Mouse (Mus musculus) forebrain, embryonic 12.5 days (tissue): ENCODE results near the gene Mical2. TPM values are rescaled to one million over a fixed set of nuclear protein-coding genes. Genes with fewer than 3 reads are reported as not detected.
A peak's percentile ranks its signal among the peaks of the same experiment; 100 is the strongest.

Experiments used
- ATAC-seq: fragments of 200-750 bp; cut with Nextera tagmentation; 2 replicates; pipeline ENCODE4 v1.8.0; 2017; ENCODE audit warnings: moderate TSS enrichment; ENCODE audit not compliant: low FRiP score
- H3K27ac ChIP-seq: fragments of 300-500 bp; sonication (generic); 2 replicates; pipeline ENCODE4 v1.5.1; 2016; ENCODE audit warnings: mild to moderate bottlenecking
- H3K27me3 ChIP-seq: fragments of 300-500 bp; sonication (generic); 2 replicates; pipeline ENCODE4 v1.6.1; 2016; ENCODE audit warnings: mild to moderate bottlenecking
- H3K36me3 ChIP-seq: fragments of 300-500 bp; sonication (generic); replicated peaks from 2 replicates; pipeline ENCODE4 v1.6.1; 2016; ENCODE audit warnings: mild to moderate bottlenecking
- H3K4me1 ChIP-seq: fragments of 300-500 bp; sonication (generic); 2 replicates; pipeline ENCODE4 v1.6.1; 2016
- H3K4me2 ChIP-seq: fragments of 300-500 bp; sonication (generic); 2 replicates; pipeline ENCODE4 v1.6.1; 2016; ENCODE audit warnings: mild to moderate bottlenecking, moderate library complexity
- H3K4me3 ChIP-seq: fragments of 300-500 bp; sonication (generic); replicated peaks from 2 replicates; pipeline ENCODE4 v1.5.1; 2016; ENCODE audit warnings: mild to moderate bottlenecking
- H3K9ac ChIP-seq: fragments of 300-500 bp; sonication (generic); 2 replicates; pipeline ENCODE4 v1.6.1; 2016; ENCODE audit warnings: mild to moderate bottlenecking
- H3K9me3 ChIP-seq: fragments of 300-500 bp; sonication (generic); 2 replicates; pipeline ENCODE4 v1.6.1; 2016
- WGBS: fragments of 180-500 bp; shearing (Covaris S2); methylation state at CpG from one replicate; pipeline ENCODE4 v1.1.7; 2016; 5-methylcytosine and 5-hydroxymethylcytosine counted together
- polyA plus RNA-seq: library from polyadenylated mRNA; unstranded; fragments of >200 nt; fragmentation: Nextera tagmentation; extraction: Ambion mirVana; gene quantifications from 2 replicates; pipeline ENCODE4 v1.2.1, GENCODE M21; 2016

Mical2 gene
- polyA plus RNA-seq, 1 experiment from 2014 or later, result 2.3 TPM

DNA sequence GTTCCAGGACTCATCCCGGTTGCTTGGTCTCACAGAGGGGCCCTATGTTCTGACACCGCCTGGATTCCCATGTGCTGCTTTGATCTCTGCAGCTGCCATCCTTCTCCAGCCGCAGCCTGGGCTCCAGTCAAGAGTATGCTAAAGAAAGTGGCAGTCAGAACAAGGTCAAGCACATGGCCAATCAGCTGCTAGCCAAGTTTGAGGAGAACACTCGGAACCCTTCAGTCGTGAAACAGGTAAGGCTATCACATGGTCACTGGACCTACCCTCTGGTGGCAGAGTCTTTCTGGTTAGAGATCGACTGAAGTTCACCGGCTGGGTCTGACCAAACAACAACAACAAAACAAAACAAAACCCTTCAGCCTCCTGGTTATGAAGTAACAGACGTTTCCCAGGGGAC, 106.1 kb downstream of the Mical2 start:
- Histone ChIP-seq H3K9me3 (no peaks in the 10 kb centered on the region), H3K4me1 (peaks cover 4% of the 10 kb centered on the region; the same call in 1 of the 2 replicates), H3K27me3 (0 out of 2 replicates have a peak, but pooled peaks cover 3% of the 10 kb centered on the region), H3K27ac (no peak overlapping the region), H3K4me2 (no peak overlapping the region), H3K9ac (no peak overlapping the region), H3K36me3 (no peaks in the 10 kb centered on the region), H3K4me3 (no peak overlapping the region)
- no peak for ATAC-seq
- 85% methylated on average over 8 of the region's 8 CpGs for WGBS

DNA sequence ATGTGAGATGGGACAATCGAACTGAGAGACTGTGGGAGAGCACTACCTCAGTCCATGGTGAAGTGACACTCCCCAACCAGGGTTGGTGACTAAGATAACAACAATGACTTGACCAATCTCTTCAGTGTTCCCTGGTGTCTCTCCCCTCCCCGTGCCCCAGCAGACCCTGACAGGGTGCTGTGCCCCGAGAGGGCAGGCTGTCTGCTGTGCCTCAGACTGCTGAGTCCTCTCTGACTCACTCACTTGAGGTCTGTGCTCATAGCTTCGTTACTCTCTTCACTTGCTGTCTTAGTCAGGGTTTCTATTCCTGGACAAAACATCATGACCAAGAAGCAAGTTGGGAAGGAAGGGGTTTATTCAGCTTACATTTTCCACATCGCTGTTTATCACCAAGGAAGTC, 106.8 kb downstream of the Mical2 start:
- H3K36me3 ChIP-seq, result no peaks in the 10 kb centered on the region
- no peak overlapping the region for H3K4me2 ChIP-seq
- 78% methylated on average over 5 of the region's 5 CpGs for WGBS
- H3K4me3 ChIP-seq, result no peak overlapping the region
- no peaks in the 10 kb centered on the region for H3K9me3 ChIP-seq
- ATAC-seq, result no peak
- peaks cover 4% of the 10 kb centered on the region; the same call in 1 of the 2 replicates for H3K4me1 ChIP-seq
- no peak overlapping the region for H3K9ac ChIP-seq
- H3K27me3 ChIP-seq, result 0 out of 2 replicates have a peak, but pooled peaks cover 3% of the 10 kb centered on the region
- H3K27ac ChIP-seq, result no peak overlapping the region

DNA sequence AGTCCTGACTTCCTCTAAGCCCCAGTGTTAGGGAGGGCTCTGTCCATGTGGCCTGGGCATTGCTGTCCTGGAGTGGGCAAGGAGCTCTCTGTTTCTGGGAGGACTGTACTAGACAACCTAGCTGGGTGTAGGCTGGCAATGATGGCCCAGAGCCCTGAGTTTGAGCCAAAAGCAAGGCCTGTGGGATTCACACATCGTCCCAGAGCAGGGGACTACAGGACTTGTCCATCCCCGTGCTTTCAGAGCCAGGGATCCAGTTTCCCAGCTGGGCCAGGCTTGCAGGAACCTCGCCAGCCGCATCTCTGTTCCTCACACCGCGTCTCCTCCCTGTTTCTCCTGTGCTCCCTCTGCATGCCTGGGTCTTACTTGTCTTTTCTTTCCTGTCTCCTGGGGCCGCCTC, 107.7 kb downstream of the Mical2 start:
- H3K9me3 ChIP-seq, result no peaks in the 10 kb centered on the region
- no peak overlapping the region for H3K4me2 ChIP-seq
- H3K4me3 ChIP-seq, result no peak overlapping the region
- no peak for ATAC-seq
- H3K27me3 ChIP-seq, result 0 out of 2 replicates have a peak, but pooled peaks cover 3% of the 10 kb centered on the region
- no peaks in the 10 kb centered on the region for H3K36me3 ChIP-seq
- no peak overlapping the region for H3K27ac ChIP-seq
- H3K9ac ChIP-seq, result no peak overlapping the region
- 84% methylated on average over 7 of the region's 7 CpGs for WGBS
- peaks cover 4% of the 10 kb centered on the region; the same call in 1 of the 2 replicates for H3K4me1 ChIP-seq

DNA sequence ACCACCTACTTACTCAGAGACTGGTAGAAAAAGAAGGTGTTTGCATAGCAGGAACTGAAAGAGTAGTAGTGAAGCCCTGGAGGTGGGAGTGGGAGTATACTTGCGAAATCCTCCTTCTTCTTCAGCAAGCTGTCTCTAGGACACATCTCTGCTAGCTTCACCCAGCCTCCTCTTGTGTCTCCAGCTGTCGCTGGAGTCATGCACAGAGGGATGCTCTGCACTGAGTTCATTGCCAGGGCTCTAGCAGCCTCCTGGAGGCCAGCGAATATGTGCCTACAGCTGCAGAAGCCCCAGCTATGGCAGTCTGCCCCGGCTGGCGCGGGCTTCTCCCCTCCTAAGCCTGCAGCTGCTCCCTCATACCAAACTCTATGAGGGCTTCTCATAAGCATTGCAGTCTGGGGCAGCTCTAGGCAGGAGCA, 110.6 kb downstream of the Mical2 start:
- 85% methylated on average over 6 of the region's 6 CpGs for WGBS
- Histone ChIP-seq H3K4me2 (no peak overlapping the region), H3K9ac (no peak overlapping the region), H3K9me3 (no peaks in the 10 kb centered on the region), H3K27me3 (0 out of 2 replicates have a peak, but pooled peaks cover 3% of the 10 kb centered on the region), H3K4me3 (no peak overlapping the region), H3K27ac (0 out of 2 replicates have a peak overlapping the region, but pooled peaks have one; percentile 19), H3K36me3 (no peaks in the 10 kb centered on the region), H3K4me1 (peaks cover 4% of the 10 kb centered on the region; the same call in 1 of the 2 replicates)
- ATAC-seq, result no peak

DNA sequence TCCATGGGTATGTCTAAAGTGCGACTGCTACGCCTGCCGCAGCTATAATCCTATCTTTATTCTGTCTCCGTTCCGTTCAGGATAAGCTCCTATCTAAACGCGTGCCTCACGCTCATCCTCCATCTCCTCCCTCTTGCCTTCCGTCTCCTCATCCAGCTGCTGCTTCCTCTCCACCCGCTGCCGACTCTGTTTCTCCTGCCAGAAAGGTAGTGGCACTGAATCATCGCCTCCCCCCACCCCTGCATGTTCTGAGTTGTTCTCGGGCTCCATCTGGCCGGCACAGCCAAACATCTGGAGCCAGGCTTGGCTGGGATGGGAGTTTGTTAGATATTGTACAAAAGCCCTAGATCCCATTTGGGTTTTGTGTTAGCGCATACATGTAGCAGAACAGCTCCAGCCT, 111.1 kb downstream of the Mical2 start:
- peaks cover 4% of the 10 kb centered on the region; the same call in 1 of the 2 replicates for H3K4me1 ChIP-seq
- H3K4me2 ChIP-seq, result no peak overlapping the region
- H3K9me3 ChIP-seq, result no peaks in the 10 kb centered on the region
- H3K27me3 ChIP-seq, result 0 out of 2 replicates have a peak, but pooled peaks cover 3% of the 10 kb centered on the region
- ATAC-seq, result no peak
- H3K4me3 ChIP-seq, result no peak overlapping the region
- H3K27ac ChIP-seq, result no peak overlapping the region
- WGBS, result 84% methylated on average over 15 of the region's 15 CpGs
- no peak overlapping the region for H3K9ac ChIP-seq
- no peaks in the 10 kb centered on the region for H3K36me3 ChIP-seq

DNA sequence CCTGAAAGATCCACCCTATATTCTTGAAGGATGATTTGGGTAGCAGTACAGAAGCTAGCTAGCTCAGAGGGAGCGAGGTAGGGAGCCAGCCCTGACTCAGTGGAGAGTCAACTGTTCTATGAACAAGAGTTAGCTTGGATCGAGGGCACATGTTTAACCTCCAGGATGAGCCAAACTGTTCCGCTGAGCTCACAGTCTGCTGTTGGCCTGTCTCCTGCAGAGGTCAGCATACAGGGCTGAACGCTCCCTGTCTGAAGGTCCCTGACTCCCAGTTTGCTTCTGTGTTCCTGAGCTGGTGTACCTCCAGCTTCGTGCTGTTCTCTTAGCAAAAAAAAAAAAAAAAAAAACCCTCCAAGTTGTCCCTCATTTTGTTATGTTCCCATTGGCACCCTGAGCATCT, 112.1 kb downstream of the Mical2 start:
- Histone ChIP-seq H3K9ac (no peak overlapping the region), H3K27me3 (0 out of 2 replicates have a peak, but pooled peaks cover 3% of the 10 kb centered on the region), H3K4me3 (no peak overlapping the region), H3K4me2 (no peak overlapping the region), H3K36me3 (no peaks in the 10 kb centered on the region), H3K27ac (no peak overlapping the region), H3K9me3 (no peaks in the 10 kb centered on the region), H3K4me1 (peaks cover 4% of the 10 kb centered on the region; the same call in 1 of the 2 replicates)
- ATAC-seq, result no peak
- 83% methylated on average over 5 of the region's 5 CpGs for WGBS

DNA sequence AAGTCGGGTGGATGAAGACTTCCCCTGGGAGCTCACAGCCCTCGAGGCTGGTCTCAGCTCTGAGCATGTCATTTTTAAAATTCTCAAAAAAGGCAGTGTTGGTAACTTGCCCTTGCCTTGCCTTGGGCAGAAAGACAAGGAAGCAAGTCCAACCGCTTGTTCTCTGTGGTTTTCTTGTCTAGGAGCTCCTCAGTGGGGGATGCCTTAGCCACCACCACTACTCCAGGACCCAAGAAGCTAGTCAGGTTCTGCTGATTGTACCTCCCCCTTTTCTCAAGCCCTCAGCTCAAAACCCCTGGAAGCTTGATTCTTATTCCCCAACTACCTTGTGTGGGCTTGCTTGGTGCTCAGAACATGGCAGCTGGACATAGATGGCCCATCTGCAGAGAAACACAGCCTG, 115.4 kb downstream of the Mical2 start:
- Histone ChIP-seq H3K27ac (no peak overlapping the region), H3K9ac (no peak overlapping the region), H3K4me3 (no peak overlapping the region), H3K4me1 (peaks cover 4% of the 10 kb centered on the region; the same call in 1 of the 2 replicates), H3K36me3 (no peaks in the 10 kb centered on the region), H3K9me3 (no peaks in the 10 kb centered on the region), H3K27me3 (no peaks in the 10 kb centered on the region), H3K4me2 (no peak overlapping the region)
- 70% methylated on average over 3 of the region's 3 CpGs for whole genome bisulfite sequencing
- ATAC-seq, result no peak

DNA sequence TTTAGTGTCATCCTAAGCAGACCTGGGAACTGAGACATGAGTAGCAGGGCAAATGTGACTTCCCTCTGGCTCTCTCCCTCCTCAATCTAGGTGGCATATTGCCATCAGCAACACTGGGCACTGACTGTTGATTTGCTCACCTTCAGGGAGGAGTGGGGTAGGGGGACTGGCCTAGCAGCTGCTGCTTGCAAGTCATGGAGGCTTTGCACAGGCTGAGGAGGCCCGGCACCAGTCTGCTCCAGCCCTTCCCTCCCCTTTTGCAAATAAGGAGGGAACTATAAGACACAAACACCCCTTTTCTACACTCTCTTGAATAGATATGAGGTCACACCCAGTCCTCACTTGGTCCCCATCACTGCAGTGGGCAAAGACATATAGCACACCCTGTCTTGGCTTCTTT, 120.0 kb downstream of the Mical2 start:
- no peak for ATAC-seq
- 84% methylated on average over 1 of the region's 1 CpGs for WGBS

DNA sequence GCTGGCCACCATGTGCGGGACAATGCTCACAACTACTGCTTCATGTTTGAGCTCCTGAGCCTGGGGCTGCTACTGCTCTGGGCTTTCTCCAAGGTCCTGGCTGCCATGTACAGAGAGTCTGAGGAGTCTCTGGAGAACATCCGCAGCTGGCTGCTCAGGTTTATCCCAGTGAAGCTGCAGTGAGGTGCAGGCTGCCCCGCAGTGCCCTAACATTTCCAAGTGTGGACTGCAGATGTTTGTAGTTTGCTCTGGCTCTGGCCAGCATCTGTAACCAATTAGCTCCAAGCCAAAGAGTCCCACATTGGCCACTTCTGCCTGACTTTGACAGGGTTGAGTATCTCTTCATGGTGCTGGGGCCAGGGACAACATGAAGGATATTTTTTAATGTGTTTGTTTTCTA, 125.9 kb downstream of the Mical2 start:
- no peaks in the 10 kb centered on the region for H3K9me3 ChIP-seq
- H3K27me3 ChIP-seq, result no peaks in the 10 kb centered on the region
- WGBS, result 82% methylated on average over 3 of the region's 3 CpGs
- no peaks in the 10 kb centered on the region for H3K36me3 ChIP-seq
- no peak overlapping the region for H3K9ac ChIP-seq
- no peak overlapping the region for H3K4me3 ChIP-seq
- H3K27ac ChIP-seq, result no peak overlapping the region
- no peak overlapping the region for H3K4me2 ChIP-seq
- H3K4me1 ChIP-seq, result peaks cover 45% of the 10 kb centered on the region
- no peak for ATAC-seq

More for the DNA sequence above, 120.0 kb downstream of the Mical2 start:
- no peaks in the 10 kb centered on the region for H3K27me3 ChIP-seq
- H3K9ac ChIP-seq, result no peak overlapping the region
- no peaks in the 10 kb centered on the region for H3K4me1 ChIP-seq
- H3K4me3 ChIP-seq, result no peak overlapping the region
- no peaks in the 10 kb centered on the region for H3K9me3 ChIP-seq
- H3K36me3 ChIP-seq, result no peaks in the 10 kb centered on the region
- no peak overlapping the region for H3K27ac ChIP-seq
- no peak overlapping the region for H3K4me2 ChIP-seq

DNA sequence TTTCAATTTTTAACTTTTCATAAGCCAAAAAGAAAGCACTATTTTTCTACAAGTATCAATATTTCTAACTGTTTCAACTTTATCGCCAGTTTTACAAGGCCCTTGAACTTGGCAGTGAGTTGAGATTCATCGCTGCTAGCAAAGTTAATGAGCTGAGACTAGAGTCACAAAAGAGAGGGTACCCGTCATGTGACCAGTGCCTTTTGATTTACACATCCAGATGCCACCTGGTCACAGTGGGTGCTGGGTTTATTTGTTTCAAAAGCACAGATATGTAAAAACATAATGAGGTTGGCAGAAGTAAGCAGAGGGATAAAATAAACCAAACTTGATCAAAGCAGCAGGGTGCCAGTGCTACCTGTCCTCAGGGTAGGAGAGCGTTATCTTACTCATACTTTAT, 126.3 kb downstream of the Mical2 start:
- no peak for ATAC-seq
- Histone ChIP-seq H3K36me3 (no peaks in the 10 kb centered on the region), H3K9ac (no peak overlapping the region), H3K4me3 (no peak overlapping the region), H3K27me3 (no peaks in the 10 kb centered on the region), H3K4me2 (no peak overlapping the region), H3K4me1 (peaks cover 45% of the 10 kb centered on the region), H3K27ac (no peak overlapping the region), H3K9me3 (no peaks in the 10 kb centered on the region)
- 68% methylated on average over 4 of the region's 4 CpGs for WGBS

DNA sequence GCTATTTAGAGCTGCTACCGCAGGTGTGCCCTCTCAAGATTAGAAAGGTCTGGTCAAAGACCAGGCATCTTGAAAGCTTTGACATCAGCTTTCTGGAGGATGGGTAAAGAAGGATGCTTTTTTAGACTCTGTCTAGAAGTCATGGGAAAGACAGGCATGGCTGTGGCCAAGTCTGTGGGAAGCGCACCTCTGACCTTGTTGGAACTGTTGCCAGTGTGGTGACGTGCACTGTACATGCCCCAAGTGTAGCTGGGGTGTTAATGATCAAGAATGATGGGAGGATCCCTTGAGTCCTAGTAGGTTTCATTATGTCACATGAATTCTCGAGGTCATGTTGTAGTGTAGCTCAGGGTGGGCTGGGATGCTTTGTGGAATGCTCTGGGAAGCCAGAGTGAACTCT, 127.4 kb downstream of the Mical2 start:
- Histone ChIP-seq H3K27me3 (no peaks in the 10 kb centered on the region), H3K4me2 (no peak overlapping the region), H3K27ac (no peak overlapping the region), H3K4me3 (no peak overlapping the region), H3K4me1 (peaks cover 45% of the 10 kb centered on the region), H3K9ac (no peak overlapping the region), H3K36me3 (no peaks in the 10 kb centered on the region), H3K9me3 (no peaks in the 10 kb centered on the region)
- WGBS, result 81% methylated on average over 4 of the region's 4 CpGs
- ATAC-seq, result no peak

DNA sequence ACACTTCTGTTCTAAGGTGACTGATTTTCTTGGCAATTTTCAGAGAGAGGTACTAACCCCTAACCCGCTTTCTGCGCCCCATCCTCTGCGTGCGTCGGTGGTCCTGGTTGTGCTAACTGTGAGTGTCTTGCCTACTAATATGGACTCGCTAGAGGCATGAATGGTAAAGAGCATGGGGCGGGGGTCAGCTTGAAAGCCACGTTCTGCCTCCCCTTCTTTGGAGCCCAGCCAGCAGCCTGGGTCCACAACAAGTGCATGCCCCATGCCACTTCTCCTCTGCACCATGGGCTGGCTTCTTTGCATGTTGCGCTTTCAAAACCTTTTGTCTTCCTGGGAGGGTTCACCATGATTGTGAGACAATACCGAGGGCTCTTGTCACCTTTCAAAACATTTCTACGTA, 128.3 kb downstream of the Mical2 start:
- H3K9me3 ChIP-seq, result no peaks in the 10 kb centered on the region
- no peak overlapping the region for H3K9ac ChIP-seq
- H3K27me3 ChIP-seq, result no peaks in the 10 kb centered on the region
- H3K36me3 ChIP-seq, result no peaks in the 10 kb centered on the region
- H3K4me2 ChIP-seq, result no peak overlapping the region
- 39% methylated on average over 11 of the region's 11 CpGs for WGBS
- peak overlapping the region; percentile 61; the same call in 1 of the 2 replicates for H3K27ac ChIP-seq
- peaks cover 45% of the 10 kb centered on the region for H3K4me1 ChIP-seq
- peak; percentile 57 for ATAC-seq
- H3K4me3 ChIP-seq, result no peak overlapping the region

DNA sequence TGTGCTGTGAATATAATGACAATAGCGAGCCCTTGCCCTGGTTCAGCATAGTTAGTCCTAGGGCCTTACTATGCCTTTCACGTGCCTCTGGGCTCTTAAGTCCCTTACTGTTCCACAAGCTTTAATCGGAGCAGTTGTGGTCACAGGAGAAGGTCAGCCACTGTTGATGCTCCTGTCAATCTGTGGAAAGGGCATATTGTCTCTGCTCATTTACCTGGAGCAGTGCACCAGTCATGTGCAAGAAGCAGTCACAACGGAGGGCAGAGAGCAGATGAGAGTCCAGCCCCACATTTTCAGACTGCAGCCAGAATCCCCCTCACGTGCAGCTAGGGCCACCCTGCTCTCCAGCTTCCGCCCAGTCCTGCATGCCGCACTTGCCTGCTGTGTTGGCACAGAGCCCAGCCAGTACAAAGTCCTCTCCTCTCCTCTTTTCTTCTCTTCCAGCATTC, 128.9 kb downstream of the Mical2 start:
- peak; percentile 88 for ATAC-seq
- H3K4me2 ChIP-seq, result peak overlapping the region; percentile 16
- whole genome bisulfite sequencing, result 6% methylated on average over 7 of the region's 7 CpGs
- H3K4me1 ChIP-seq, result peaks cover 45% of the 10 kb centered on the region
- H3K9me3 ChIP-seq, result no peaks in the 10 kb centered on the region
- no peaks in the 10 kb centered on the region for H3K27me3 ChIP-seq
- H3K27ac ChIP-seq, result peak overlapping the region; percentile 83
- no peak overlapping the region for H3K9ac ChIP-seq
- no peaks in the 10 kb centered on the region for H3K36me3 ChIP-seq
- no peak overlapping the region for H3K4me3 ChIP-seq
